Mouse (Mus musculus): ENCODE measurements around the gene Hivep3. TPM values are rescaled to one million over a fixed set of nuclear protein-coding genes. Genes with fewer than 3 reads are reported as not detected.

The Hivep3 gene
- polyA plus RNA-seq, 1 experiment from 2014 or later: 19.0 TPM

DNA sequence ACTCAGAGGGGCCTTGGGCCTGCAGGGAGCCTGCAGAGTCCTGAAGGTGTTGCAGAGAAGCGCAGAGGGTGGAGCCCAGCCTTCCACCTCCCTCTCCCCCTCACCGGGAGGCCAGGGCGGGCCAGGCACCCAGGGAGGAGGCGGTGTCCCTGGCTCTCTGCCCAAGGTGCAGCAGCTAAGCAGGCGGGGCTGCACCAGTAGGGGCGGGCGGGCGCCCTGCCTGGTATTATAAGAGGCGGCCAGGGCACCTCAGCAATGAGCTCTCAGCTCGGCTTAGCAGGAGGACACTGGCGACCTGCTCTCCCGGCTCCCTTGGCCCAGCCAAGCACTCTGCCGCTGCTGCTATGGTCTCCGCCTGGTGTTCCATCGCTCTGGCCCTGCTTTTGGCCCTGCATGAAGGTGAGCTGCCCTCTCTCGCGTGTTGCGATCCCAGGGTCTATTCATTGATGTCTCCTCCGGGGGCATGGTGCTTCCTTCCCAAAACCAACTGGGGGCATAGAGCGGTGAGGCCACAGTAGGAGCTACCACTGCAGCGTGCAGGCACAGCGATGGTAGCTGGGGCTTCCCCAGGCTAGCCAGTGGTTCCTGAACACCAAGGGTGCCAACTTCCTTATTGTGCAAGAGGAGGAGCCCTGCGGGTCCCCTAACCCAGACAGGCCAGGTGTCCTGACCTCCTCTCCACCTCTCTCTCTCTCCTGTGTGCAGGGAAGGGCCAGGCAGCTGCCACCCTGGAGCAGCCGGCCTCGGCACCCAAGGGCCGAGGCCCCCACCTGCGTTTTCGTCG lies 427.8 kb downstream of the Hivep3 start, which contains the start of gene Edn2:
Edn2 (plus strand) TSS at position 41 of the 784 bp plus-strand sequence.
- Histone ChIP-seq H3K4me3 (no peak within 1 kb of the TSS), H3K36me3 (replicated peaks) (no peaks in the 10 kb centered on the region), H3K9me3 (no peaks in the 10 kb centered on the region), H3K27ac (no peak within 1 kb of the TSS), H3K4me1 (peaks cover 5% of the 10 kb centered on the region; the same call in 1 of the 2 replicates), H3K27me3 (replicated peaks) (no peaks in the 10 kb centered on the region), H3K4me2 (no peak within 1 kb of the TSS), H3K9ac (no peak within 1 kb of the TSS)
- ATAC-seq (replicated peaks): no peak
- WGBS: 44% methylated on average over 29 of the region's 29 CpGs

GRCm38 (mm10) chr4:120162586-120162985 lies 429.0 kb downstream of the Hivep3 start:
- H3K4me1 ChIP-seq: peaks cover 5% of the 10 kb centered on the region; the same call in 1 of the 2 replicates
- ATAC-seq (replicated peaks): no peak
- no peak overlapping the region for H3K4me2 ChIP-seq
- H3K9me3 ChIP-seq: no peaks in the 10 kb centered on the region
- WGBS: 89% methylated on average over 8 of the region's 8 CpGs
- H3K27me3 ChIP-seq (replicated peaks): no peaks in the 10 kb centered on the region
- H3K9ac ChIP-seq: no peak overlapping the region
- H3K27ac ChIP-seq: no peak overlapping the region
- no peak overlapping the region for H3K4me3 ChIP-seq
- no peaks in the 10 kb centered on the region for H3K36me3 ChIP-seq (replicated peaks)

- H3K9me3 ChIP-seq: no peaks in the 10 kb centered on the region
- no peak overlapping the region for H3K27ac ChIP-seq
- 68% methylated on average over 11 of the region's 11 CpGs for WGBS
- no peak overlapping the region for H3K4me3 ChIP-seq
- no peak overlapping the region for H3K4me2 ChIP-seq
- no peak overlapping the region for H3K9ac ChIP-seq
- H3K27me3 ChIP-seq (replicated peaks): no peaks in the 10 kb centered on the region
- no peaks in the 10 kb centered on the region for H3K36me3 ChIP-seq (replicated peaks)
- no peak for ATAC-seq (replicated peaks)
- peaks cover 5% of the 10 kb centered on the region; the same call in 1 of the 2 replicates for H3K4me1 ChIP-seq
Observed at GRCm38 (mm10) chr4:120163242-120163641, 429.7 kb downstream of the Hivep3 start.

GRCm38 (mm10) chr4:120164316-120164715 lies 430.7 kb downstream of the Hivep3 start:
- H3K36me3 ChIP-seq (replicated peaks): no peaks in the 10 kb centered on the region

GRCm38 (mm10) chr4:120167778-120168177 lies 434.2 kb downstream of the Hivep3 start:
- 98% methylated on average over 6 of the region's 6 CpGs for WGBS

More at GRCm38 (mm10) chr4:120164316-120164715, 430.7 kb downstream of the Hivep3 start:
- H3K4me3 ChIP-seq: no peak overlapping the region
- WGBS: 90% methylated on average over 5 of the region's 5 CpGs
- no peak for ATAC-seq (replicated peaks)
- no peak overlapping the region for H3K9ac ChIP-seq
- H3K9me3 ChIP-seq: no peaks in the 10 kb centered on the region
- no peak overlapping the region for H3K27ac ChIP-seq
- H3K4me2 ChIP-seq: no peak overlapping the region
- H3K27me3 ChIP-seq (replicated peaks): no peaks in the 10 kb centered on the region
- H3K4me1 ChIP-seq: 0 out of 2 replicates have a peak, but pooled peaks cover 5% of the 10 kb centered on the region

GRCm38 (mm10) chr4:120168346-120168745 lies 434.8 kb downstream of the Hivep3 start:
- Histone ChIP-seq H3K27me3 (replicated peaks) (no peaks in the 10 kb centered on the region), H3K9ac (no peak overlapping the region), H3K4me1 (peaks cover 11% of the 10 kb centered on the region; the same call in 1 of the 2 replicates), H3K4me3 (no peak overlapping the region), H3K9me3 (no peaks in the 10 kb centered on the region), H3K4me2 (no peak overlapping the region), H3K27ac (no peak overlapping the region), H3K36me3 (replicated peaks) (no peaks in the 10 kb centered on the region)
- ATAC-seq (replicated peaks): no peak
- WGBS: 90% methylated on average over 4 of the region's 4 CpGs

More at GRCm38 (mm10) chr4:120167778-120168177, 434.2 kb downstream of the Hivep3 start:
- H3K4me2 ChIP-seq: no peak overlapping the region
- H3K4me1 ChIP-seq: peaks cover 11% of the 10 kb centered on the region; the same call in 1 of the 2 replicates
- no peak overlapping the region for H3K27ac ChIP-seq
- no peak for ATAC-seq (replicated peaks)
- no peaks in the 10 kb centered on the region for H3K9me3 ChIP-seq
- H3K27me3 ChIP-seq (replicated peaks): no peaks in the 10 kb centered on the region
- no peaks in the 10 kb centered on the region for H3K36me3 ChIP-seq (replicated peaks)
- no peak overlapping the region for H3K9ac ChIP-seq
- H3K4me3 ChIP-seq: no peak overlapping the region

- Histone ChIP-seq H3K4me2 (no peak overlapping the region), H3K9me3 (no peaks in the 10 kb centered on the region), H3K9ac (no peak overlapping the region), H3K27me3 (replicated peaks) (no peaks in the 10 kb centered on the region), H3K27ac (no peak overlapping the region), H3K4me1 (peaks cover 11% of the 10 kb centered on the region; the same call in 1 of the 2 replicates), H3K4me3 (no peak overlapping the region), H3K36me3 (replicated peaks) (no peaks in the 10 kb centered on the region)
- WGBS: 78% methylated on average over 9 of the region's 9 CpGs
- ATAC-seq (replicated peaks): no peak
Observed at GRCm38 (mm10) chr4:120170387-120170936, 436.9 kb downstream of the Hivep3 start.

GRCm38 (mm10) chr4:120172050-120172684 lies 438.6 kb downstream of the Hivep3 start:
- peak overlapping the region; percentile 42; the same call in 1 of the 2 replicates for H3K27ac ChIP-seq
- H3K27me3 ChIP-seq (replicated peaks): no peaks in the 10 kb centered on the region
- no peak overlapping the region for H3K9ac ChIP-seq
- no peak overlapping the region for H3K4me2 ChIP-seq
- H3K9me3 ChIP-seq: no peaks in the 10 kb centered on the region
- 12% methylated on average over 7 of the region's 7 CpGs for WGBS
- H3K4me1 ChIP-seq: peaks cover 11% of the 10 kb centered on the region; the same call in 1 of the 2 replicates
- no peaks in the 10 kb centered on the region for H3K36me3 ChIP-seq (replicated peaks)
- H3K4me3 ChIP-seq: no peak overlapping the region
- ATAC-seq (replicated peaks): peak; percentile 89

DNA sequence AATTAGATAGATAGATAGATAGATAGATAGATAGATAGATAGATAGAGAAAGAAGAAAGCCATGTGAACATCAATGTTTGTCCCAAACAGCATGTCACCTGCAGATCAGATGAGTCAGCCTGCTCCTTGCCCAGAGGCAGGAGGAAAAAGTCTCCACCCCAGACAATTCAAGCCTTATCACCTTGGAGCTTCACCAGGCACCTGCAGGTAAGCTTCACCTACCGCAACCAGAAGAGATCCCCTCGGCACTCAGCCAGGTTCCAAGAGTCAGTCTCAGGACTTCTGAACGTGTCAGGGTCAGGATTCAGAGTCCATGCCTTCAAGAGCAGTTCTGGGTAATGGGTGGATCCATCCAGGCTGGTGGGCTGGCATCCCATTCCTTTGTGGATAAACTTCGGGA lies 445.5 kb downstream of the Hivep3 start:
- Histone ChIP-seq H3K9ac (no peak overlapping the region), H3K27ac (no peak overlapping the region), H3K36me3 (replicated peaks) (no peaks in the 10 kb centered on the region), H3K4me3 (no peak overlapping the region), H3K27me3 (replicated peaks) (no peaks in the 10 kb centered on the region), H3K4me2 (no peak overlapping the region), H3K4me1 (no peaks in the 10 kb centered on the region), H3K9me3 (no peaks in the 10 kb centered on the region)
- ATAC-seq (replicated peaks): no peak
- 85% methylated on average over 4 of the region's 4 CpGs for WGBS

DNA sequence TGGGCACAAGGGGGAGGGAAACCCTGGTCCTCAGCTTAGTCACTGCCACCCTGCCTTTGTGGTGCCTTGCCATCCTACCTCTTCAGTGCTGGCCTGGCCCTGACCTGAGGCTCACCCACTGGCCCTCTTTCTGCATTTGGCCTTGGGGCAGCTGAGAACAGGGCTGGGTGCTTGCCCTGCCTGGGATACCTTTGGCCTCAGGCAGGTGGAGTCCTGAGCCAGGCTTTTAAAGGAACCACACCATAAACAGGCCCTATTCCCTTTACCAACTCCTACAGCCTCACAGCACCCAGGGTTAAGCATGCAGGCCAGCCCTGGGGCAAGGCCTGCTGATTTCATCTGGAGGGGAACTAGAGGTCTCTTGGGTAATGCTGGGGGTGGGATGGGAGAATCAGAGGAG lies 447.0 kb downstream of the Hivep3 start:
- Histone ChIP-seq H3K9me3 (no peaks in the 10 kb centered on the region), H3K4me3 (no peak overlapping the region), H3K27ac (no peak overlapping the region), H3K4me1 (no peaks in the 10 kb centered on the region), H3K4me2 (no peak overlapping the region), H3K9ac (no peak overlapping the region), H3K27me3 (replicated peaks) (no peaks in the 10 kb centered on the region; the same call in 1 of the 2 replicates), H3K36me3 (replicated peaks) (no peaks in the 10 kb centered on the region)
- no peak for ATAC-seq (replicated peaks)

DNA sequence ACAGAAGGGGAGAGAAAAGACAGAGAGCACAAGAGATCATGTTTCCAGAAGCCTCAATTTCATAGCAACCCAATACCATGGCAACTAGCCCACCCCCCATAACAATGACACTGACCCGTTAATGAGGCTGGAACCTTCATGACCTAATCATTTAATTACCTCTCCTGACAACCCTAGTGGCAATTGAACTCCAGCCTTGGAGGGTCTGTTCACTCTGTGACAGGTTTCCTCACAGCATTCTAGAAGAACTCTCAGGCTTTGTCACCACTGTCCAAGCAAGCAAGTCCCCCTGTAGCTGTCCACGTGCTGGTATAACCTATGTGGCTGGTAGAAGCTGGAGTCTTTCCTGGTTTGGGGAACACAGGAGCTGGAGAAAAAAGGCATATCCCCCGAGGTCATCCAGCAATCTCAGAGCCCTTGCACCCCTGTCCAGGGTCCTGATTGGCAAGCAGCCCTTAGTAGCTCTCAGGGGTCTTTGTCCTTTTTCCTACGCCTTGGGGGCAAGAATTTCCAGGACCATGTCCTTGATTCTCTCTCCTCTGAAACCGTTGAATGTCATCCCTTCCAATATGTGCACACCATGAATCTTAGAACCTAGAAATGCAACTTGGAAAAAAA lies 450.9 kb downstream of the Hivep3 start:
- Histone ChIP-seq H3K9me3 (no peaks in the 10 kb centered on the region), H3K36me3 (replicated peaks) (no peaks in the 10 kb centered on the region), H3K4me2 (no peak overlapping the region), H3K27me3 (replicated peaks) (no peaks in the 10 kb centered on the region; the same call in 1 of the 2 replicates), H3K4me1 (peaks cover 9% of the 10 kb centered on the region; the same call in 1 of the 2 replicates), H3K27ac (no peak overlapping the region), H3K9ac (no peak overlapping the region), H3K4me3 (no peak overlapping the region)
- ATAC-seq (replicated peaks): no peak
- WGBS: 28% methylated on average over 5 of the region's 5 CpGs

DNA sequence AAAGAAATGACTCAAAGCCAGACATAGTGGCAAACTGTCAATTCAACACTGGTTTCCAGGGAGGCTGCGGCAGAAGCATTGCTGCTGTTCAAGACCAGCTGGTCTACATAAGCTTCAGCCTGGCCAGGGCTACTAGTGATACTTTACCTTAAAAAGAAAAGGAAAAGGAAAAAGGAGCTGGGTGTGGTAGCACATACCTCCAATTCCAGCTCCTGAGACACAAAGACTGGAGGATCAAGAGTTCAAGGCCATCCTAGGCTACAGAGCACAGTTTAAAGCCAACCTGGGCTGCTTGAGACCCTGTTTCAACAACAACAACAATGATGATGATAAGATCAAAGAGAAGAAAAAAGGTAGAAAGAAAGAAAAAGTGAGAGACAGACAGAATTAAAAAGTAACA lies 452.9 kb downstream of the Hivep3 start:
- H3K4me2 ChIP-seq: no peak overlapping the region
- H3K36me3 ChIP-seq (replicated peaks): no peaks in the 10 kb centered on the region
- H3K27me3 ChIP-seq (replicated peaks): no peaks in the 10 kb centered on the region; the same call in 1 of the 2 replicates
- 74% methylated on average over 1 of the region's 1 CpGs for WGBS
- no peak overlapping the region for H3K4me3 ChIP-seq
- H3K9me3 ChIP-seq: no peaks in the 10 kb centered on the region
- peaks cover 9% of the 10 kb centered on the region; the same call in 1 of the 2 replicates for H3K4me1 ChIP-seq
- no peak overlapping the region for H3K27ac ChIP-seq
- no peak for ATAC-seq (replicated peaks)
- H3K9ac ChIP-seq: no peak overlapping the region

Measured in midbrain, embryonic 15.5 days (tissue).